Mouse (Mus musculus): ENCODE results near the gene Anapc1.

Gene Anapc1

DNA sequence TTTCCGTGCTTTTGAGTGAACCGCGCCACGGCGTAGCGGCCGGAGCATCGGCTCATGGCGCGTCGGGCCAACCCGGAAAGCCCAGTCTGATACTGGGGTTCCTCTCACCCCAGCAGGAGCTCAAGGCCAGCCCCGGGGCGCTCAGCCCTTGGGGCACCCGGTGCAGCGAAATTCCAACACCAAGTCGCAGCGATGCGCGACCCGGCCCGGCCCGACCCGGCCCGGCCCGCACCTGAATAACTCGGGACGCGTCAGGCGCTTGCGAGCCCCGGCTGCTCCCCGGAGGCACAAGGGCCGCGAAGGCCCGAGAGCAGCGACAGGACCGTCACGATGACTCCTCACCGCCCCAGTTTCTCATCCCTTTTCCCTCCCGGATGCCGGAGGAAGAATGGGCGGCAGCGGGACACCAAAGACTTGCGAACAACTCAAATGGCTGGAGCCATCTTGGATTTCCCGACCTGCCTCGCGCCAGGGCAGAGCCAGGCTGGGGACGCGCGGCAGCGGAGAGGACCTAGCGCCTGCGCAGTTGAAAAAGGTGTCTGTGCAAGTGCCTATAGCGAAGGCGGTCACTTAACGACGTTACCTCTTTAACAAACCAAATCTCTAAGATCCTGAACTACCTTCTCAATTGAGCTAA is at the start of gene Anapc1:
Gene Anapc1 (minus strand): TSS at position 471 of the 637 bp plus-strand sequence.
- DNase-seq (ENCODE audit: low read depth, low spot score): peak; percentile 98

DNA sequence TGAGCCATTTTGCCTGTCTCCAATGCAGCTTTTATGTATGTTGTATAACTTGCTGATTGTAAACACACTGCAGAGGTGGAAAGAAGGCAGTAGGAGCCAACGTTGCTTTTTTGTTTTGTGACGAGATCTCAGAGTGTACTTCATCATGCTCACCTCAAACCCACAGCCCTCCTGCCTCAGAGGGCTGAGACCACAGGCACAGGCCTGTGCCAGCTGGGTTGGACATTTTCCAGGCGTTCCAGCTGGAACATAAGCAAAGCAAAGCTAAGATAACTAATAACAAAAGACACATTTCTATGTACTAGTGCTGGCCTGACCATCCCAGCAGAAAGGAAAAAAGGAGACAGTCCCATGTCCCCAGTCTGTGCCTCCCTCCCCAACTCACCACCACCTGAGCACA is 47.9 kb upstream of the Anapc1 start:
- no peak for DNase-seq (ENCODE audit: low read depth, low spot score)

DNA sequence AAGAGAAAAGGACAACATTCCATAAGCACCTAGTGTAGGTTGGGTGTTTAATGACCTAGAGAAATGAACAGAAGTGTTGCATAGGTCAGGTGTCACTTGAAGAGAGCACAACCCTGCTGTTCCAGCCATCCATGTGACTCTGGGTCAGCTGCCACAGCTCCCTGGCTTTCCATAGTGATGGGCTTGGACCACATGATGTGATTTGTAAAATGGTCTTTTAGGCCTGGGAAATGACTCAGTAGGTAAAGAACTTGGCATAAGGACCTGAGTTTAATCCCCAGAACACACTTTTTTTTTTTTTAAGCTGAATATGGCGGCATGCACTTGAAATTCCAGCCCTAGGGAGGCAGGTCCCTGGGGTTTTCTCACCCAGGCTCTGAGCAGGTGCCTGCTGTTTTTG is 44.8 kb upstream of the Anapc1 start:
- no peak for DNase-seq (ENCODE audit: low read depth, low spot score)

DNA sequence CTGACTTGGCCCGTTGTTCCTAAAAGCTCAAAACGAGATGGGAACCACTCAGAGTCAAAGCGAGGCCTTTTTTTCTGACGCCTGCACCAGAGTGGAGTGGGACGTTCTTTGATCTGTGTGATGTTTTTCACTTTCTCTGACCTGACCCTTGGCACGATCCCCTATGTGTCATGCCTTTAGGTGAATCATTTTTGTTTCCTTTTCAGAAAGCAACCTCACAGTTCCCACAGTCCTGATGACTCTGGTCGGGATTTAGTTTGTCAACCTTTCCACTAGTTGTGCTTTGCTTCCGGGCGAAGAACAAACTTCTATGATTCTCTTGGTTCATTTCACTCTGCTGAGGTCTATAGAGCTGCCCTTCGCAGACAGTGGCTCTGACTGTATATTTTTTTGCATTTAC is 44.3 kb upstream of the Anapc1 start:
- DNase-seq (ENCODE audit: low read depth, low spot score): no peak

DNA sequence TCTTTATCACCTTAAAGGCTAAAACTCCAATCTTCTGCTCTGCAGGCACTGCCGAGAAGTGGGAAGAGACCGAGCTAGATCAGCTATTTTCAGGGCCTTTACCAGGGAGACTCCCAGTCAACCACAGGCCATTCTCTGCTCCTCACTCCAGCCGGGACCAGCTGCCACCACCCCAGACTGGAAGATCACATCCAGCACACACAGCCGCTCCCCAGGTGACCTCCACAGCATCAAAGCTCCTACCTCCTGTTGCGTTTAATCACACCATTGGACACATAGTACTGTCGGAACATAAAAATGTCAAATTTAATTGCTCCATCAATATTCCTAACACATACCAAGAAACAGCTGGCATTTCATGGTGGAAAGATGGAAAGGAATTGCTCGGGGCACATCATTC is 42.0 kb upstream of the Anapc1 start:
- DNase-seq (ENCODE audit: low read depth, low spot score): no peak

DNA sequence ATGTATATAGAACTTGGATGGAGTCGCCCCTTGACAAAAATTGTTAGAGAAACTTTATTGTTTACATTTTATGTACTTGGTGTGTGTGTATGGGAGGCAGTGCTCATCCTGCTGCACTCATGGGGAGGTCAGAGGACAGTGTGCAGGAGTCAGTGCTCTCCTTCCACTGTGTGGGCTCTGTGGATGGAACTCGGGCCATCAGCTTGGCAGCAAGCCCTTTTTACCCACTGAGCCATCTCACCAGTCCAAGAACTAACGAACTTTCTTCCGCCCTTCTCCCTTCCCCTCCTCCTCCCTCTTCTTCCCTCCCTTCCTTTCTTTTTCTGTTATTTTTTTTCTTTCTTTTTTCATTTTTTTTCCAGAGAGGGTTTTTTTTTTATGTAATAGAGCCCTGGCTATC is 40.9 kb upstream of the Anapc1 start:
- no peak for DNase-seq (ENCODE audit: low read depth, low spot score)

DNA sequence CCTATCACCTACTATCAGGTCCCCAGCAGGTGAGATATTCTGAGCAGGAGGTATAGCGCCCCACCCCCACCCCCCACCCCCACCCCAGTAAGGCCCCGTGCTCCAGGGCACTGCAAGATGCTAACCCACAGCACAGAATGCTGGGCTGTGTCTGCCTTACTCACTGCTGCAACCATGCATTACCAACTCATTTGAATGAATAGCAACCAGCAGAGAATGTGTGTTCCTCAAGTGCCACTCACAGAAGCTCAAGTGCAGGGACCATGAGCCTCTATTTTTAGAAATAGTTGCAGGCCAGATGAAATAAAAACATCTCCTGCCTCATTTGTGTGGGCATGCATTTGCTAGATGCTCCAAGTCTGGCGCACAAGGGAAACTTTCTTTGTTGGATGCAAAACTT is 40.4 kb upstream of the Anapc1 start:
- no peak for DNase-seq (ENCODE audit: low read depth, low spot score)

DNA sequence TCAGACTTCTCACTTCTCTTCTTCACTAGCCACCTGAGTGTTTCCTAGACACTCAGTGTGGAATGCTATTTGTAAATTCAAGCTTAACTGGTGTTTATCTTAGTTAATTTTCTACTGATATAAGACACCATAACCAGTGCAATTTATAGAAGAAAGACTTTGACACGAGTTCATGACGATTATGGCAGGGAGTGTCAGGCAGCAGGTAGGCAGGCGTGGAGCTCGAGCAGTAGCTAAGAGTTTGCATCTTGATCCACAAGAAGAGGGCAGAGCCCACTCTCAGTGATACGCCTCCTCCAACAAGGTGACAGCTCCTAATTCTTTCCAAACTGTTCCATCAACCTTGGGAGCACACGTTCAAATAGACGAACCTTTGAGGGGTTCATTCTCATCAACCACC is 39.4 kb upstream of the Anapc1 start:
- no peak for DNase-seq (ENCODE audit: low read depth, low spot score)

DNA sequence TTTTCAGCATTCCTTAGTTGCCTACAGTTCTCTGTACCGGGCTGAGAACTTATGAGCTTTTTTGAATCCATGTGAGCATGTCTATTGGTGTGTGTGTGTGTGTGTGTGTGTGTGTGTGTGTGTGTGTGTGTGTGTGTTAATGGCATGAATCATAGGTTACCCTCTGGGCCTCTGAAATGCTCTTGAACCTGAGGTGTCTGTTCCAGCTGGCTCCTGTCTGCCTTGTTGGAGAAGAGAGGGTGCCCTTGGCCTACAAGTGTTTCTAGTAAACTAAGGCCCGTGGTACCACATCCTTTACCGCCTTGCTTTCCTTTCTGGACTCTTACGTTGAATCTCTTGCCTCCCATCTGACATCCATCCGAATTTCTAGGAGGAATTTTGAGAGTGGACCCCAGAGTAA is 38.9 kb upstream of the Anapc1 start:
- DNase-seq (ENCODE audit: low read depth, low spot score): no peak

DNA sequence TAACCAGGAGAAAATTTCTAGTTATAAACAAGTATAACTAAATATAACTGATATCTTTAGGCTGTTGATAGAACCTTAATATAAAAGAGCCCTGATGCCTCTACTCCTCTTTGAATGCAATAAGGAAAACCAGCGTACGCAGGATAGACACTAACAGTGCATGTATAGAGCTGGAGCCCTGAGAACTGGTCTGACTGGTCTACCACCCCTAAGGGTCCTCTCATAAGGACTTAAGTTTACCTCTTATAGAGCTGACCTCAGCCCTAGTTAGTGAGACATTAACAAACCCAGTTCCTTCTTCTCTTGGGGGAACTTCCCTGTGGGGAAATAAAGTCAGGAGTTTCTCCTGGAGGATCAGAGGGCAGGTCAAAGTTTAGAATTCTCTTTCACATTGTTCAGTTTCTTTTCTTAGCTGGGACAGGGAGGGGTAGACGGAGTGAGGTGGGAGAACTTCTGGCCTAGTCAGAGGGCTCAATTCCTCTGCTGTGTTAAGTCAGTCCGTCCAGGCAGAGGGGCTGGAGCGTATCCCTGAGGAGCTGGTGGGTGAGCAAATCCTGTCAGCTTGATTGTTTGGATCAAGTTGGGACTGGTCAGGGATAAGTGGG is 35.0 kb upstream of the Anapc1 start:
- no peak for DNase-seq (ENCODE audit: low read depth, low spot score)

DNA sequence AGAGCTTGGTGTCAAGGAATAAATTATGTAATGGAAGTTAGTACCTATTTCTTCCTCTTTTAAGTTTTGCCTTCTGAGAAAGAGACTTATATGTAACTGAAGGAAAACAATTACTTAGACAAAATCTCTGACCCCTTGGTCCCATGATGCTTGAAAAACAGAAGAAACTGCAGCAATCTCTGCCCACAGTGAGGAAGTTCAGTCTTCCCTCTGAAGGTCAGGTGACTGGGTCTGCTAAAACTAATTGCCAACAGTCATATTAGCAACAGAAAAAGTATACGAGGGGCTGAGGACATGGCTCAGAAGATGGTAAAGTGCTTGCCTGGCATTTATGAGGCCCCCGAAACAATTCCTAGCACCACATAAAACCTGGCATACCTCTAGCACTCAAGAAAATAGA is 32.2 kb upstream of the Anapc1 start:
- no peak for DNase-seq (ENCODE audit: low read depth, low spot score)

DNA sequence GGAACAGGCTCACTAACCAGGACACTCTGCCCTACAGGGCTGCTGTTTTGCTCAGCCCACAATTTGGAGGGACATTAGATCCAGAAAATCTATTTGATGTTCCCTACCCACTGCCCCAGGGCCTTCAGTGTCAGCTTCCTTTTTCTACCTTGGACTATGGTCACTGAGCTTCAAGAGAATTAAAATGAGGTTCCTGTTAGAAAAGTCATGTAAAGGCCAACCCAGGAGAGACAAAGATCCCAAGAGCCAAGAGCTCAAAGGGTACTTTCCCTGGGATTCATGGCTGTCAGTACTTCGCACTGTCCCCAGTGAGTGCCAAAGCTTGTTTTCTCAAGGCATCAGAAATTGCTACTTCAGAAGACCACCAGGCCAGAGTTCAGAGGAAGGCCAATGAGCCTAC is 28.8 kb upstream of the Anapc1 start:
- DNase-seq (ENCODE audit: low read depth, low spot score): no peak

DNA sequence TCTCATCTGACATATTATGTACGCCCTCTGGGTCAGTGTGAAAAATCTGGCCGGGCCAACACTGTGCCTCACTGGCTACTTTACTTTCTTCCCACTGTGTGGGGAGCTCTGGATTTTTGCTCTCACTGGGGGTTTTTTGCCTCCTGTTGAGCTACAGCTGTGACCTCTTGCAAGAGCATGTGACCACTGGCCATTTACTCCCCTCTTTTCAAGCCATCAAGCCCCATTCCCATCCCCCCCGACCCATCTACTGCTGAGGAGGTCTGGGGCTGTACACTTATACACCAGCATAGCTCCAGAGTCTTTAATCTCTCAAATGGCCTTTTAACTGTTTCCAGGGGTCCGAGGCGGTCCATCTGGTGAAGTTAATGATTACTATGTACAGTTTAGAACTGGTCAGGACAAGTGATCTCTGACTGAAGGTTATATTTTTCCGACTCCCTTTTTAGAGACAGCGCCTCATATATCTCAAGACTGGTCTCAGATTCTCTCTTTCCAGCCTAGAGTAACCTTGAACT is 27.6 kb upstream of the Anapc1 start:
- DNase-seq (ENCODE audit: low read depth, low spot score): no peak

DNA sequence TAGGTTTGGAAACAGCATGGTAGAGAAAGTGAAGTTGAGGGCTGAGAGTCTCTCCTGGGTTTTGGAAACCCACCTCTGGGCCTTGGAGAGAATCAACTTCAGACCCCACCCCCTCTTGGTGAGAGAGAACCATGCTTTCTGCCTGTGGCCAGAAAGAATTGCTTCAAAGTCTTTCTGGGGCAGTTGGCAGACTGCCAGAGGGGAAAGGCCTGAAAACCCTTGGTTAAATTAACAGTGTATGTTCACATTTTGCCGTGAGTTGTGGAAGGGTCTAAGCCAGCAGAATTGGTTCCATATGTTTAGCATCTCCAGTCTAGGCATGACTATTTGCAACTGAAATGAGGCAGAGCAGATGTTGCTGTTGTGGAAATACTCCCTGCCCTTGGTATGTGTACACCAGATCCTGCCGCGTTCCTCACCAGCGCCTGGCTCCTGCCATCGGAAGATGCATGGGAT is 26.4 kb upstream of the Anapc1 start:
- DNase-seq (ENCODE audit: low read depth, low spot score): no peak

DNA sequence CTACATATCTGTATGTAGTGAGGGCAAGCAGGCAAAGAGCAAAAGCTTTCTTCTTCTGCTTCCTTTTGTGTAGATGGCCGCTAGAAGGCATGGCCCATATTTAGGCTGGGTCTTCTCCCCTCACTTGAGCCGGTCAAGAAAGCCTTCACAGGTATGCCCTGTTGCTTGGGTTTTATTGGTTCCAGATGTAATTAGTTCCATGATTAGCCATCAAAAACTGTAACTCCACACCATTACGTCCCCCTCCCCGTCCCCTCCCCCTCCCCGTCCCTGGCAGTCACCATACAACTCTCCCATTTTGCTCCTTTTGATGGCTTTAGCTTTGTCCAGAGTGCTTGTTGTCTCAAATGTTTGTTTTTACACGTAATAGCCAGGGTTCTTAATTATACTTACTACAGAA is 25.7 kb upstream of the Anapc1 start:
- no peak for DNase-seq (ENCODE audit: low read depth, low spot score)

DNA sequence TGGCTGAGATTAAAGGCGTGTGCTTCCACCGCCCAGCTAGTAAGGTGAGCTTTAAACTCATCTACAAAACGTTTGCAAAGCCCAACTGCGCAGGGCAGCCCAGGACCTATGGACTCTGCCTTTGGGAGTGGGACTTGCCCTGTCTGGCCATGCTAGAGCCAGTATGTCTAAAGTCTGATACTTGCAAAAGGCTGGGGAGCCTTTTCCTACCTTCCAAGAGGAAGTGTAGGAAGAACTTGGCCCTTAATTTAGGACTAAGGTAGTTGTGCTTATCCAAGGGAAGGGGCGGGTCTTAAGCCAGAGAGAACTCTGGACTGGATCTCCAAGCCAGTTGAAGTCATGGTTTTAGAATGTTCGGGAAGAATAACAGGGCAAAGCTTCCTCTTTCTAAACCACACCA is 23.4 kb upstream of the Anapc1 start:
- no peak for DNase-seq (ENCODE audit: low read depth, low spot score)

DNA sequence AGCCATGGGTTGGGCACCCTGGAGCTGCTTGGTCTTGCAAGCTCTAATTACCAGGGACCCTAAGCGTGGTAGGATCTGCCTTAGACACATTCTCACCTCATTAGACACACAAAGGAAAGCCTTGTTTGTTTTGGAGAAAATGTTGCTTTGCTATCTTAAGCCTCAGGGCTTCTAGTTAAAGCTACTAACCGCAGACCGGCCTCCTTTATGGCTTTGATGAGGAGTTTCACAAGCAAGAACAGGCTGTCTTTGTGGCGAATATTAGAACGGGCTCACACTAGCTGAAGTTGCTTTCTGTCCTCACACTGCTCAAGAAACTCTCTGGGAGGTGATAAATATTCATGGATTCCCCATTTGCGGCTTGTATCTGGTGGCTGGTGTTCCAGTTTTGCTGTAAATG is 22.1 kb upstream of the Anapc1 start:
- peak; percentile 43 for DNase-seq (ENCODE audit: low read depth, low spot score)

DNA sequence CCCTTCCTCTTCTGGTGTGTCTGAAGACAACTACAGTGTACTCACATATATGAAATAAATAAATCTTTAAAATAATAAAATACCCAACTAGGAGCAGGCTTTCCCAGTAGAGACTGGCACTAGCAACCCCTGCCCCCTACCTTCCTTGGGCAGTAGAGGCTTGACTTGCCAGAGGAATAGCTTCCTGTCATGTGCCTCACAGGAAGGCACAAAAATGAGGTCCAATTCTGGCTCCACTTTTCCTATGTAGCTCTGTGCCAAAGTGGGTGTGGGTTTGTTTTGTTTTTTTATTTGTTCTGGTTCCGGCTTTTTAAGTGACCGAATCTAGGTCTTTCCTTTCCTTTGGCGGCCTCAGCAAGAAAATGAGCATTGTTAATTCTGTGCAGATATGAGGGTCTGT is 17.3 kb upstream of the Anapc1 start:
- DNase-seq (ENCODE audit: low read depth, low spot score): no peak

DNA sequence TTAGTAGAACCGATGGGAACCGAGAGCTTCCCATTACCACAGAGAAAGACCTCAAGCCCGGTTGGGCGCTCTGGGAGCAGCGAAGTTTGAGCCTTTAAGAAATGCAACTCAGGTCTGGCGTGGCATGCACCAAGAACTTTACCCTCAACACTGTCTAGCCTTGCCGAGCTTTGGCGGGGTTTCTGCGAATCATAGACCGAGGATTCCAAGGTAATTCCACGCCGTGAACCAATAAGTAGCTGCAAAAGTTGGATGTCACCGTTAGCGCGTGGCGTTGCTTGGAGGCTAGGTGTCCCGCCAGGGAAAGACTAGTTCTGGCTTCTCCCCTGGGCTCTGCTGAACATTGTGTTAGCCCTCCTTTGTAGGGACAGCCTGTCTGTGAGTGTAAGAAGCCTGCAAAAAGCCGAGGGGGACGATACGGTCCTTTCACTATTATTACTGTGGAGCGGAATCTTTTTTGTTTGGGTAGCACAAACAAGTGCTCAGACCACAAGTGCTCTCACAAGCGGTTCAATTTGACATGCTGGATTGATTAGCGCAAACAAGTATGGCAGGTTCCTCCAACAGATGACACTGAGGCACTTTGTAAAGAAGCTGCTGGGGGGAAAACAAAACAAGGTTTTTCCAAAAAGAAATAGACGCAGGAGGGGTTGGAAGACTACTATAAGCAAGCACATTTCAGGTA is 12.2 kb upstream of the Anapc1 start:
- no peak for DNase-seq (ENCODE audit: low read depth, low spot score)

DNA sequence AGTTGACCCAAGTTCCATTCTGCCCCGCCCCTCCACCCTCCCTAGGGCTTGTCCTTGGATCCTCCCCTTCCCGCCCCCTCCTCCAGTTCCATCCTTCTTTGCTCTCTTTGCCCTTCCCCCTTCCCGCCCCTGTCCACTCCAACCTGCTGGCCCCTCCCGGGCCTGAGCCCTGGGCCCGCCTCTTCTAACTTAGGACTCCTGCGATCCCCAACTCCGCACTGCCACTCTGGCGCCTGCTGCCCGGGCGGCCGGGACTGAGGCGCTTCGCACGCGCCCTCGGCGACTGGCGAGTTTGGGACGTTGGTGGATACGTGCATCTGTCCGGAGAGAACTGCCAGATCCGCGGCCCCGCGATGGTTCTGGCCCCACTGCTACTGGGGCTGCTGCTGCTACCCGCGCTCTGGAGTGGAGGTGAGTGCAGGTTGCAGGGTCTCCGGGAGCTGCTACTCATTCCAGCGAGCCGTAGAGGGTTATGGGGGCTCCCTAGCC is 11.5 kb upstream of the Anapc1 start, which contains the start of gene Mertk:
Gene Mertk (plus strand): TSS at position 264 of the 489 bp plus-strand sequence.
- DNase-seq (ENCODE audit: low read depth, low spot score): peak; percentile 66

DNA sequence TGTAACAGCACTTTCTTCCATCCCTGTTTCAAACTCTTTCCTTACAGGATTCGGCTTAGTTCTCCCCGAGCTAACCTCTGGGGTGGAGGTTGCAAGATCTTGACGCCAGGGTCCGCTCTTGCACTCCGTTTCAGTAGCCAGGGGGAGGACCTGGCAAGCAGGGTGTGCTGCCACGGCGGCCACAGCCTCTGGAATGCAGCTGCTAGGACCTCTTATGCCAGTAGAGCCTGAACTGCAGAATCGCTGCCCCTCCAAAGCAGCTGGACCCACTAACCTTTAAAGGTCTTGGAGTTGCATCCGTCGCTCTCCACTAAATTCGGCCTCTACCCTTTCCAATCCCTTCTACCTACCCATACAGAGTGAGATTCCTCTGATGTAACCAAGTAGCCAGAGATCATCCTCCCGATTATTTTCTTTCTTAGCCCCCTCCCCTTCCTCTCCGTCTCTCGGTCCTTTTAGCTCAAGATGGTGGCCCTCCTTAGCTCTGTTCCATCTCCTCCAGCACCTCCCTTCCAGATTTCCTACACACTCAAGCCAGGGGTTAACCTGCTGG is 11.0 kb upstream of the Anapc1 start:
- DNase-seq (ENCODE audit: low read depth, low spot score): peak; percentile 84

DNA sequence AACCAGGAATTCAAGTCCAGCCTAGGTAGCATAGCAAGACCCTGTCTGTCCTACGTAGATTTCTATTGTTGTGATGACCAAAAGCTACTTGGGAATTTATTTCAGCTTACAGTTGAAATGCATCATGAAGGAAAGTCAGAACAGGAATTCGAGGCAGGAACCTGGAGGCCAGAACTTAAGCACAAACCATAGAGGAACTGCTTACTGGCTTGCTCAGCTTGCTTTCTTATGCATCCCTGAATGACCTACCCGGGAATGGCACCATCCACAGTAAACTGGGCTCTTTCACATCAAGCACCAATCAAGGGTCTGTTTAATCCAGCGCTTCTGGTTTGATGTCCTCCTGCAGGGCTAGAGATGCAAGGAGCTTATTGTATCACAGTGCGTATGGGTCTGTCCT is 10.4 kb upstream of the Anapc1 start:
- DNase-seq (ENCODE audit: low read depth, low spot score): no peak
